Mouse (Mus musculus) stomach, embryonic 16.5 days (tissue): ENCODE data around the gene Chd4. TPM values are rescaled to one million over a fixed set of nuclear protein-coding genes. Genes with fewer than 3 reads are reported as not detected.

Experiments
- ATAC-seq: fragments of 200-750 bp; cut with Nextera tagmentation; 2 replicates; pipeline ENCODE4 v1.8.0; 2017; ENCODE audit warnings: moderate number of reproducible peaks, moderate TSS enrichment; ENCODE audit not compliant: insufficient read depth, low FRiP score
- H3K27ac ChIP-seq: fragments of 300-500 bp; sonication (generic); 2 replicates; pipeline ENCODE4 v1.5.1; 2014; ENCODE audit warnings: low read length
- H3K27me3 ChIP-seq: fragments of 300-500 bp; sonication (generic); 2 replicates; pipeline ENCODE4 v1.6.1; 2014; ENCODE audit warnings: low read length, control low read depth, mixed read lengths; ENCODE audit not compliant: control insufficient read depth, insufficient read depth
- H3K36me3 ChIP-seq: fragments of 300-500 bp; sonication (generic); 2 replicates; pipeline ENCODE4 v1.6.1; 2014; ENCODE audit warnings: low read length; ENCODE audit not compliant: control insufficient read depth, insufficient read depth
- H3K4me1 ChIP-seq: fragments of 300-500 bp; sonication (generic); 2 replicates; pipeline ENCODE4 v1.6.1; 2014; ENCODE audit warnings: low read length, control low read depth, mixed read lengths; ENCODE audit not compliant: control insufficient read depth, insufficient read depth
- H3K4me2 ChIP-seq: fragments of 300-500 bp; sonication (generic); 2 replicates; pipeline ENCODE4 v1.6.1; 2014; ENCODE audit warnings: low read depth, low read length, mixed read lengths
- H3K4me3 ChIP-seq: fragments of 300-500 bp; sonication (generic); replicated peaks from 2 replicates; pipeline ENCODE4 v1.5.1; 2014; ENCODE audit warnings: mild to moderate bottlenecking, low read length
- H3K9ac ChIP-seq: fragments of 300-500 bp; sonication (generic); 2 replicates; pipeline ENCODE4 v1.6.1; 2014; ENCODE audit warnings: low read length
- H3K9me3 ChIP-seq: fragments of 300-500 bp; sonication (generic); replicated peaks from 2 replicates; pipeline ENCODE4 v1.6.1; 2016; ENCODE audit warnings: low read length, control low read depth; ENCODE audit not compliant: control insufficient read depth
- WGBS: fragments of 180-500 bp; shearing (Covaris S2); extraction: QIAGEN DNeasy Blood & Tissue Kit; methylation state at CpG from one replicate; pipeline ENCODE4 v1.1.7; 2014; 5-methylcytosine and 5-hydroxymethylcytosine counted together
- polyA plus RNA-seq: library from polyadenylated mRNA; unstranded; fragments of >200 nt; fragmentation: Nextera tagmentation; extraction: Ambion mirVana; gene quantifications from 2 replicates; pipeline ENCODE4 v1.2.1, GENCODE M21; 2015

Gene Chd4
- polyA plus RNA-seq, 1 experiment from 2014 or later, result 46.3 TPM

- H3K4me2 ChIP-seq, result peak overlapping the region; percentile 56
- H3K27ac ChIP-seq, result peak overlapping the region; percentile 95
- peaks cover 24% of the 10 kb centered on the region for H3K4me1 ChIP-seq
- WGBS, result 2% methylated on average over 20 of the region's 20 CpGs
- no peaks in the 10 kb centered on the region for H3K9me3 ChIP-seq
- no peaks in the 10 kb centered on the region for H3K36me3 ChIP-seq
- peak; percentile 87 for ATAC-seq
- H3K27me3 ChIP-seq, result no peaks in the 10 kb centered on the region
- no peak overlapping the region for H3K4me3 ChIP-seq
- peak overlapping the region; percentile 1; the same call in 1 of the 2 replicates for H3K9ac ChIP-seq
These were observed 7.0 kb upstream of the Chd4 start for GRCm38 (mm10) chr6:125088561-125089321.

- Histone ChIP-seq H3K9ac (peak overlapping the region; percentile 58), H3K4me1 (peaks cover 21% of the 10 kb centered on the region), H3K9me3 (no peaks in the 10 kb centered on the region), H3K27ac (peak overlapping the region; percentile 95), H3K4me3 (peak overlapping the region; percentile 14), H3K4me2 (peak overlapping the region; percentile 56), H3K36me3 (no peaks in the 10 kb centered on the region), H3K27me3 (no peaks in the 10 kb centered on the region)
- 1% methylated on average over 15 of the region's 15 CpGs for WGBS
- ATAC-seq, result peak; percentile 77
These were observed 6.1 kb upstream of the Chd4 start for GRCm38 (mm10) chr6:125089521-125090321.

GRCm38 (mm10) chr6:125090341-125091085 lies 5.3 kb upstream of the Chd4 start:
- Histone ChIP-seq H3K36me3 (no peaks in the 10 kb centered on the region), H3K4me3 (peak overlapping the region; percentile 14; the same call in 1 of the 2 replicates), H3K27me3 (no peaks in the 10 kb centered on the region), H3K9ac (peak overlapping the region; percentile 58), H3K9me3 (no peaks in the 10 kb centered on the region), H3K4me2 (peak overlapping the region; percentile 56), H3K4me1 (peaks cover 24% of the 10 kb centered on the region), H3K27ac (peak overlapping the region; percentile 95)
- WGBS, result 44% methylated on average over 10 of the region's 10 CpGs
- no peak for ATAC-seq

- no peaks in the 10 kb centered on the region for H3K27me3 ChIP-seq
- H3K4me1 ChIP-seq, result peaks cover 27% of the 10 kb centered on the region
- no peak overlapping the region for H3K4me2 ChIP-seq
- no peak overlapping the region for H3K27ac ChIP-seq
- H3K9ac ChIP-seq, result no peak overlapping the region
- no peak overlapping the region for H3K4me3 ChIP-seq
- no peaks in the 10 kb centered on the region for H3K36me3 ChIP-seq
- no peak for ATAC-seq
- H3K9me3 ChIP-seq, result no peaks in the 10 kb centered on the region
- 86% methylated on average over 5 of the region's 5 CpGs for WGBS
These were observed 3.4 kb upstream of the Chd4 start for GRCm38 (mm10) chr6:125092372-125092771.

- Histone ChIP-seq H3K4me3 (no peak overlapping the region), H3K9ac (no peak overlapping the region), H3K27ac (peak overlapping the region; percentile 98), H3K4me2 (no peak overlapping the region), H3K27me3 (no peaks in the 10 kb centered on the region), H3K4me1 (peaks cover 40% of the 10 kb centered on the region), H3K9me3 (no peaks in the 10 kb centered on the region), H3K36me3 (no peaks in the 10 kb centered on the region)
- 48% methylated on average over 3 of the region's 3 CpGs for WGBS
- ATAC-seq, result no peak
These were observed 938 bp upstream of the Chd4 start for GRCm38 (mm10) chr6:125094843-125095242.

GRCm38 (mm10) chr6:125096279-125096596 lies 457 bp downstream of the Chd4 start:
- Histone ChIP-seq H3K4me3 (peak overlapping the region; percentile 96), H3K27me3 (no peaks in the 10 kb centered on the region), H3K9me3 (no peaks in the 10 kb centered on the region), H3K9ac (peak overlapping the region; percentile 95), H3K27ac (peak overlapping the region; percentile 98), H3K4me2 (peak overlapping the region; percentile 96), H3K36me3 (peaks cover 12% of the 10 kb centered on the region; the same call in 1 of the 2 replicates), H3K4me1 (peaks cover 34% of the 10 kb centered on the region)
- ATAC-seq, result no peak
- WGBS, result under 1% methylated on average over 17 of the region's 32 CpGs

GRCm38 (mm10) chr6:125096597-125097345 lies 990 bp downstream of the Chd4 start:
- H3K9me3 ChIP-seq, result no peaks in the 10 kb centered on the region
- under 1% methylated on average over 43 of the region's 44 CpGs for WGBS
- peak overlapping the region; percentile 95 for H3K9ac ChIP-seq
- H3K27me3 ChIP-seq, result no peaks in the 10 kb centered on the region
- H3K36me3 ChIP-seq, result peaks cover 17% of the 10 kb centered on the region; the same call in 1 of the 2 replicates
- peak overlapping the region; percentile 98 for H3K27ac ChIP-seq
- ATAC-seq, result peak; percentile 65
- peaks cover 34% of the 10 kb centered on the region for H3K4me1 ChIP-seq
- peak overlapping the region; percentile 96 for H3K4me3 ChIP-seq
- H3K4me2 ChIP-seq, result peak overlapping the region; percentile 96

DNA sequence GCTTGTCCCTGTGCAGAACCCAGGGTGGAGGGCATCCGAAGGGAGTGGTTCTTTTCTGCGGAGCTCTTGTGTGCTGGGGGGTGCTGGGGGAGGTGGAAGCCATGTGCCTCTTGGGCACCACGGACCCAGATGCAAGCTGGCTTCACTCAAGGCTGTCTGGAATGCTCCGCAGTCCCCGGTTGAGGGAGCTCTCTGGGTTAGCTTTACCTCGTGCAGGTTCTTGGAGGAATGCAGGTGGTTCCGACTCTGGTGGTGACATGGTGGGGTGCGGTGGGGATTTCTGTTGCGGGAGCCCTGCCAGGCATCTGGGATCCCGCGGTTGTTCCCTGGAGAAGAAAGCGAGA lies 1.5 kb downstream of the Chd4 start:
- WGBS, result 1% methylated on average over 12 of the region's 12 CpGs
- Histone ChIP-seq H3K27me3 (no peaks in the 10 kb centered on the region), H3K9ac (peak overlapping the region; percentile 95), H3K36me3 (peaks cover 22% of the 10 kb centered on the region), H3K4me2 (peak overlapping the region; percentile 96), H3K4me1 (peaks cover 34% of the 10 kb centered on the region), H3K4me3 (peak overlapping the region; percentile 96), H3K27ac (peak overlapping the region; percentile 98), H3K9me3 (no peaks in the 10 kb centered on the region)
- peak; percentile 8; the same call in 1 of the 2 replicates for ATAC-seq
